Mouse (Mus musculus) right cerebral cortex, postnatal 10 days (tissue): ENCODE data around the gene 9130019O22Rik.
"Not testable (repeated sequence)": the region's sequence is repeated elsewhere in the genome, so short reads cannot be mapped to it uniquely, and the experiment has no call there.

Experiments used
- DNase-seq, 2 experiments: peaks; one replicate each; pipeline ENCODE4 v3.0.0; 2021; ENCODE audit warnings: low spot score in 2 of 2

9130019O22Rik gene

DNA sequence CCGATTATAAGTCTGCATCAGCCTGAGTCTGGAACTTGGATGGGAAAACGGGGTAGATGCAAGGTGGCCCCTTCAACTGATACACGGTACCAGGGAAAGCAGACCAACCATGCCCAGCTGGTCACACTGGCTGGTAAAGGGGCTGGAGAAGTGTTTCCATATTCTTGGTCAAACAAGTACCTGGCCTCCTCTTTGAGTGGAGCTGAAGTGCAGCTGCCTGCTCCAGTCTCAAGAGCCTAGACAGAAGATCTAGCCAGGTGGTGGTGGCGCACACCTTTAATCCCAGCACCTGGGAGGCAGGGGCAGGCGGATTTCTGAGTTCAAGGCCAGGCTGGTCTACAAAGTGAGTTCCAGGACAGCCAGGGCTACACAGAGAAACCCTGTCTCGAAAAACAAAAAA, 45.1 kb downstream of the 9130019O22Rik start:
- not testable (repeated sequence) for DNase-seq

- DNase-seq = no peak
Measured at GRCm38 (mm10) chr7:127341356-127341755, 45.6 kb downstream of the 9130019O22Rik start.

DNA sequence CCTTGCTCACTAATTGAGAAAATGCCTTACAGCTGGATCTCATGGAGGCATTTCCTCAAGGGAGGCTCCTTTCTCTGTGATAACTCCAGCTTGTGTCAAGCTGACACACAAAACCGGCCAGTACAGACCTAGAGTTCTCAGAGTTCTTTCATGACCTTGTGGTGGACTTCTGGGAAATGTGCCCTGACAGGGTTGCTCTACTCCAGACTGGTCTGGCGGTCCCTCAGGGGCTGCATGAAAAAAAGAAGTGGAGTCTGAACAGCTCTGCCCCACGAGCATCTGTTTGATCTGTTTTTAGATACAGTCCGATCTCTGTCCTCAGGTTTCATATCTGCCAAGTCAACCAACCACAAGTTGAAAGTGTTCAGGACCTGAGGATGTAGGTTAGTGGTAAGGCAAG, 49.3 kb downstream of the 9130019O22Rik start:
- DNase-seq = no peak

DNA sequence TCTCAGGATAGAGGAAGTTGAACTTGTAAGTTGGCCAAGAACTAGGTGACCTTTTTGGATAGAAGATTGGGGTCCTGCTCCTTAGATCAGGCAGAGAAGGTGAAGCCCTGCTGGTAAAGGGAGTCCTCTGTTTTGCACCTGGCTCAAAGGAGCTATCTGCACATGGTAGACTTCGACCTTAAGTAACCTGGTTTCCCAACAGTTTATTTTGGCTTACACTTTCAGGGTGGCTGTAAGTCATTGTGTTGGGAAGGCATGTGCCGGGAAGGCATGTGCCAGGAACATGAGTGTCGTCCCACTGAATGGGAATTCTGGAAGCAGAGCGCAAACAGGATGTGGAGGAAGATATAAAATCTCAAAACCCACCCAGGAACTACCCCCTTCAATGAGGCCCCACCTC, 51.4 kb downstream of the 9130019O22Rik start:
- DNase-seq = no peak

GRCm38 (mm10) chr7:127333240-127333639, 53.7 kb downstream of the 9130019O22Rik start:
- DNase-seq = no peak
